Mouse (Mus musculus) heart, postnatal 4 days (tissue): ENCODE results near the gene Tmem91. TPM values are rescaled to one million over a fixed set of nuclear protein-coding genes. Genes with fewer than 3 reads are reported as not detected.
"Not testable (repeated sequence)": the region's sequence is repeated elsewhere in the genome, so short reads cannot be mapped to it uniquely, and the experiment has no call there.

ENCODE experiments used
- DNase-seq: peaks from one replicate; pipeline ENCODE4 v3.0.0; 2021
- total RNA-seq, 2 experiments: library from RNA; stranded (reverse); gene quantifications; 2 replicates each; pipeline ENCODE4 v1.2.3; 2021

Gene Tmem91
- total RNA-seq, result under 1 TPM in 1 of 2 experiments, not detected in 1; 0.56 TPM

- no peak for DNase-seq
Measured at GRCm38 (mm10) chr7:25674719-25675300, at the start of gene Tmem91. Tmem91 (minus strand) TSS chr7:25675166.

- not testable (repeated sequence) for DNase-seq
Measured at GRCm38 (mm10) chr7:25721776-25722175, 46.8 kb upstream of the Tmem91 start.

- no peak for DNase-seq
Measured at GRCm38 (mm10) chr7:25720760-25721159, 45.8 kb upstream of the Tmem91 start.

- DNase-seq, result peak; percentile 89
Measured at GRCm38 (mm10) chr7:25719761-25720610, 45.0 kb upstream of the Tmem91 start.

- DNase-seq, result peak; percentile 93
Measured at GRCm38 (mm10) chr7:25718788-25719417, 43.9 kb upstream of the Tmem91 start, which contains the start of gene Ccdc97. Ccdc97 (minus strand) TSS chr7:25719088.

- DNase-seq, result no peak
Measured at GRCm38 (mm10) chr7:25717478-25717877, 42.5 kb upstream of the Tmem91 start.

GRCm38 (mm10) chr7:25715731-25716271, 40.8 kb upstream of the Tmem91 start:
- DNase-seq, result no peak

- no peak for DNase-seq
Measured at GRCm38 (mm10) chr7:25714581-25714980, 39.6 kb upstream of the Tmem91 start.

GRCm38 (mm10) chr7:25712801-25713200, 37.8 kb upstream of the Tmem91 start:
- DNase-seq, result no peak

GRCm38 (mm10) chr7:25711731-25712197, 36.8 kb upstream of the Tmem91 start:
- peak; percentile 69 for DNase-seq

- no peak for DNase-seq
Measured at GRCm38 (mm10) chr7:25711165-25711564, 36.2 kb upstream of the Tmem91 start.

GRCm38 (mm10) chr7:25710519-25711130, 35.7 kb upstream of the Tmem91 start:
- no peak for DNase-seq

GRCm38 (mm10) chr7:25709961-25710360, 35.0 kb upstream of the Tmem91 start:
- DNase-seq, result peak; percentile 75

- peak; percentile 69 for DNase-seq
Measured at GRCm38 (mm10) chr7:25707581-25708292, 32.8 kb upstream of the Tmem91 start.

GRCm38 (mm10) chr7:25706578-25707170, 31.7 kb upstream of the Tmem91 start:
- DNase-seq, result no peak

- peak; percentile 61 for DNase-seq
Measured at GRCm38 (mm10) chr7:25705801-25706251, 30.9 kb upstream of the Tmem91 start.

- DNase-seq, result no peak
Measured at GRCm38 (mm10) chr7:25704716-25705364, 29.9 kb upstream of the Tmem91 start.

- no peak for DNase-seq
Measured at GRCm38 (mm10) chr7:25703793-25704494, 29.0 kb upstream of the Tmem91 start.

GRCm38 (mm10) chr7:25702350-25702749, 27.4 kb upstream of the Tmem91 start:
- DNase-seq, result no peak

GRCm38 (mm10) chr7:25700732-25701131, 25.8 kb upstream of the Tmem91 start:
- no peak for DNase-seq
